Mouse (Mus musculus) spleen, postnatal 4 days (tissue): ENCODE results near the gene Slc37a1.

ENCODE experiments used
- DNase-seq, 2 experiments: peaks; one replicate each; pipeline ENCODE4 v3.0.0; 2022; ENCODE audit warnings: low spot score in 2 of 2

The Slc37a1 gene

GRCm38 (mm10) chr17:31286492-31286891 is at the start of gene Slc37a1:
Slc37a1 (plus strand) TSS chr17:31286792.
- no peak for DNase-seq

- DNase-seq = no peak
Observed at GRCm38 (mm10) chr17:31238234-31239020, 48.2 kb upstream of the Slc37a1 start.

GRCm38 (mm10) chr17:31241156-31241555 is 45.4 kb upstream of the Slc37a1 start:
- DNase-seq = no peak

GRCm38 (mm10) chr17:31242764-31243163 is 43.8 kb upstream of the Slc37a1 start:
- peak in 1 of 2 experiments; percentile 75 for DNase-seq

GRCm38 (mm10) chr17:31245321-31245720 is 41.3 kb upstream of the Slc37a1 start:
- DNase-seq = no peak

- no peak for DNase-seq
Observed at GRCm38 (mm10) chr17:31247144-31247543, 39.4 kb upstream of the Slc37a1 start.

GRCm38 (mm10) chr17:31253951-31254350 is 32.6 kb upstream of the Slc37a1 start:
- no peak for DNase-seq

- peak; percentile 71 to 86 for DNase-seq
Observed at GRCm38 (mm10) chr17:31254463-31254931, 32.1 kb upstream of the Slc37a1 start.

GRCm38 (mm10) chr17:31257149-31257548 is 29.4 kb upstream of the Slc37a1 start:
- DNase-seq = no peak

- DNase-seq = no peak
Observed at GRCm38 (mm10) chr17:31257898-31258297, 28.7 kb upstream of the Slc37a1 start.

GRCm38 (mm10) chr17:31258310-31258865 is 28.2 kb upstream of the Slc37a1 start:
- no peak for DNase-seq

- no peak for DNase-seq
Observed at GRCm38 (mm10) chr17:31259145-31259544, 27.4 kb upstream of the Slc37a1 start.

GRCm38 (mm10) chr17:31259825-31260224 is 26.8 kb upstream of the Slc37a1 start:
- DNase-seq = peak in 1 of 2 experiments; percentile 77

- peak in 1 of 2 experiments; percentile 28 for DNase-seq
Observed at GRCm38 (mm10) chr17:31260430-31260829, 26.2 kb upstream of the Slc37a1 start.

GRCm38 (mm10) chr17:31261352-31261751 is 25.2 kb upstream of the Slc37a1 start:
- peak in 1 of 2 experiments; percentile 33 for DNase-seq

GRCm38 (mm10) chr17:31262715-31263114 is 23.9 kb upstream of the Slc37a1 start:
- DNase-seq = no peak

GRCm38 (mm10) chr17:31263770-31264169 is 22.8 kb upstream of the Slc37a1 start:
- no peak for DNase-seq

GRCm38 (mm10) chr17:31264372-31264771 is 22.2 kb upstream of the Slc37a1 start:
- no peak for DNase-seq

- peak; percentile 64 to 83 for DNase-seq
Observed at GRCm38 (mm10) chr17:31265171-31265572, 21.4 kb upstream of the Slc37a1 start.

GRCm38 (mm10) chr17:31265831-31266230 is 20.8 kb upstream of the Slc37a1 start:
- DNase-seq = peak in 1 of 2 experiments; percentile 30

- peak; percentile 36 to 78 for DNase-seq
Observed at GRCm38 (mm10) chr17:31266321-31266950, 20.2 kb upstream of the Slc37a1 start.

- no peak for DNase-seq
Observed at GRCm38 (mm10) chr17:31267138-31267537, 19.5 kb upstream of the Slc37a1 start.

- no peak for DNase-seq
Observed at GRCm38 (mm10) chr17:31267603-31268002, 19.0 kb upstream of the Slc37a1 start.
